Mouse (Mus musculus) stomach, embryonic 16.5 days (tissue): ENCODE results near the gene Cog3. TPM values are rescaled to one million over a fixed set of nuclear protein-coding genes. Genes with fewer than 3 reads are reported as not detected.

Source experiments
- ATAC-seq: fragments of 200-750 bp; cut with Nextera tagmentation; 2 replicates; pipeline ENCODE4 v1.8.0; 2017; ENCODE audit warnings: moderate number of reproducible peaks, moderate TSS enrichment; ENCODE audit not compliant: insufficient read depth, low FRiP score
- H3K27ac ChIP-seq: fragments of 300-500 bp; sonication (generic); 2 replicates; pipeline ENCODE4 v1.5.1; 2014; ENCODE audit warnings: low read length
- H3K27me3 ChIP-seq: fragments of 300-500 bp; sonication (generic); 2 replicates; pipeline ENCODE4 v1.6.1; 2014; ENCODE audit warnings: low read length, control low read depth, mixed read lengths; ENCODE audit not compliant: control insufficient read depth, insufficient read depth
- H3K36me3 ChIP-seq: fragments of 300-500 bp; sonication (generic); 2 replicates; pipeline ENCODE4 v1.6.1; 2014; ENCODE audit warnings: low read length; ENCODE audit not compliant: control insufficient read depth, insufficient read depth
- H3K4me1 ChIP-seq: fragments of 300-500 bp; sonication (generic); 2 replicates; pipeline ENCODE4 v1.6.1; 2014; ENCODE audit warnings: low read length, control low read depth, mixed read lengths; ENCODE audit not compliant: control insufficient read depth, insufficient read depth
- H3K4me2 ChIP-seq: fragments of 300-500 bp; sonication (generic); 2 replicates; pipeline ENCODE4 v1.6.1; 2014; ENCODE audit warnings: low read depth, low read length, mixed read lengths
- H3K4me3 ChIP-seq: fragments of 300-500 bp; sonication (generic); replicated peaks from 2 replicates; pipeline ENCODE4 v1.5.1; 2014; ENCODE audit warnings: mild to moderate bottlenecking, low read length
- H3K9ac ChIP-seq: fragments of 300-500 bp; sonication (generic); 2 replicates; pipeline ENCODE4 v1.6.1; 2014; ENCODE audit warnings: low read length
- H3K9me3 ChIP-seq: fragments of 300-500 bp; sonication (generic); replicated peaks from 2 replicates; pipeline ENCODE4 v1.6.1; 2016; ENCODE audit warnings: low read length, control low read depth; ENCODE audit not compliant: control insufficient read depth
- WGBS: fragments of 180-500 bp; shearing (Covaris S2); extraction: QIAGEN DNeasy Blood & Tissue Kit; methylation state at CpG from one replicate; pipeline ENCODE4 v1.1.7; 2014; 5-methylcytosine and 5-hydroxymethylcytosine counted together
- polyA plus RNA-seq: library from polyadenylated mRNA; unstranded; fragments of >200 nt; fragmentation: Nextera tagmentation; extraction: Ambion mirVana; gene quantifications from 2 replicates; pipeline ENCODE4 v1.2.1, GENCODE M21; 2015

Cog3 gene
- polyA plus RNA-seq, 1 experiment from 2014 or later = 21.7 TPM

DNA sequence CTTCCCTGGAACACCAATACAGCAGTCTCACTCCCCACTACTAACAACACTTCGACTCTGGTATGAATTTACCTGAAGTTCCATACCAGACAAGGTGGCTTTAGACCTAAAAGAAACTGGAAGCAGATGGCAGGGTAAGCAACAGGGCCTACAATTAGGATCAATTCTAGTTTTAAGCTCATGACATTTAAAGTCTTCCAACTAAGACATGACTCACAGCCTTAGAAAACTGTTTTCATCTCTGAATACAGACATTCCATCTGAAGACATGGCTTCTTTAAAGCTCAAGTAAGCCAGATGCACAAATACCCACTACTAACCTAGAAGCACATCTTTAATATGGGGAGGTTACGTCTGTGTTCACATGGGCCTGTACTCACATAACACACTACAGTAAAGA is 6.4 kb downstream of the Cog3 start:
- peaks cover 13% of the 10 kb centered on the region for H3K4me1 ChIP-seq
- H3K9ac ChIP-seq = no peak overlapping the region
- H3K27me3 ChIP-seq = no peaks in the 10 kb centered on the region
- H3K9me3 ChIP-seq = no peaks in the 10 kb centered on the region
- H3K36me3 ChIP-seq = peaks cover 3% of the 10 kb centered on the region; the same call in 1 of the 2 replicates
- WGBS = 94% methylated on average over 2 of the region's 2 CpGs
- no peak overlapping the region for H3K4me3 ChIP-seq
- no peak for ATAC-seq
- H3K27ac ChIP-seq = no peak overlapping the region
- no peak overlapping the region for H3K4me2 ChIP-seq

DNA sequence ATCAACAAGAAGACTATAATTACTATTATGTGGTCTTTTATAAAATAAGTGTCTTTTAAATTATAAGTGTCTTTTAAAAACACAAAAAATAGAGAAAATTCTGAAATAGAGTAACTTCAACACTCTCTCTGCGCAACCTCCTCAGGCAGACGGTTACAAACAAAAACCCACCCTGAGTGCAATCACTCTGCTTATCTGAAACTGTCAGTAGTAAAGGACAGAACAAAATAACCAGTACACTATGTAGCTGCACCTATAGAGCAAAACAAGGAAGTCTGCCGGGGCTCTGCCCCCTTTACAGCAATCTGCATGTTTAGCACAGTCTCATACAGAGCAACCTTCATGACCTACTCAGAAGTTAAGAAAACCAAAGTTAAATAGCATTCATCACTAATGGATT is 12.4 kb downstream of the Cog3 start:
- Histone ChIP-seq H3K4me1 (no peaks in the 10 kb centered on the region), H3K9me3 (no peaks in the 10 kb centered on the region), H3K27me3 (no peaks in the 10 kb centered on the region), H3K9ac (no peak overlapping the region), H3K4me2 (no peak overlapping the region), H3K4me3 (no peak overlapping the region), H3K36me3 (peaks cover 9% of the 10 kb centered on the region; the same call in 1 of the 2 replicates), H3K27ac (no peak overlapping the region)
- 76% methylated on average over 3 of the region's 3 CpGs for WGBS
- no peak for ATAC-seq

DNA sequence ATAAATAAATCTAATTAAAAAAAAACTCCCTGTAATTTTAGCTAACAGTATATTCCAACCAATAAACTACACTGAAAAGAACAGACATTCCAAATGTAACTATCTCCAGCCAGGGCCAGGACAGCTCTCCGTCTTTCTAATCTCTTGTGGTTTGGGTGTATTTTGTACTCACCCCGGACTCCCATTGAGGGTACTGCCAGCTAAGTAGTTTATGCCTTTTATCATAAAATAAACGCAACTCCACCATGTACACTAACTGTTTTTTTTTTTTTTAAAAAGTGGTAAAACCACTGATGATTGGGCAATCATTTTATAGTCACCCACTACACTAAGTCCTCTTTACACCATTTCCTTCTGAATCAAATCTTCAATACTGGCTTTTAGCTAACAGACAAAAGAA is 18.7 kb downstream of the Cog3 start:
- Histone ChIP-seq H3K27ac (no peak overlapping the region), H3K4me1 (no peaks in the 10 kb centered on the region), H3K9ac (no peak overlapping the region), H3K36me3 (peaks cover 21% of the 10 kb centered on the region), H3K4me3 (no peak overlapping the region), H3K27me3 (no peaks in the 10 kb centered on the region), H3K4me2 (no peak overlapping the region), H3K9me3 (no peaks in the 10 kb centered on the region)
- ATAC-seq = no peak
- WGBS = 80% methylated on average over 3 of the region's 3 CpGs

DNA sequence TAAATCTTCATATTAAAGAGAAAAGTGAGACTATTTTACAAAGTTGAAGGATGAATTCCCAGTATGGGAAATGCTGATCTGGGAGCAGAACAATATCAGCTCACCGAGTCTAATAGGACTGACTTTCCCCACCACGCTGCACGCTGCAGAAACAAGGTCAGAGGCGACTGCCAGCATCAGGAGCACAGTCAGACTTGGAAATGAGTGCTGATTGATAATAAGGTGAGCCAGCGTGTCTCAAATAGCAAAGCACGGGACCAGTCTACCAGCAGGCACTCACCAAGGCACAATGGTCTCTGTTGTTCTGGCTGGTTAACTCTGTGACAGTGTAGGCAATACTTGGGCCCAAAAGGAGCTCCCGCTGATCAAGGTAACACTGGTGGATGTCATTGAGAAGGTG is 21.7 kb downstream of the Cog3 start:
- no peak overlapping the region for H3K4me2 ChIP-seq
- H3K9me3 ChIP-seq = no peaks in the 10 kb centered on the region
- ATAC-seq = no peak
- 89% methylated on average over 7 of the region's 7 CpGs for WGBS
- H3K4me3 ChIP-seq = no peak overlapping the region
- H3K36me3 ChIP-seq = peaks cover 22% of the 10 kb centered on the region
- no peaks in the 10 kb centered on the region for H3K27me3 ChIP-seq
- no peak overlapping the region for H3K27ac ChIP-seq
- no peaks in the 10 kb centered on the region for H3K4me1 ChIP-seq
- H3K9ac ChIP-seq = no peak overlapping the region

DNA sequence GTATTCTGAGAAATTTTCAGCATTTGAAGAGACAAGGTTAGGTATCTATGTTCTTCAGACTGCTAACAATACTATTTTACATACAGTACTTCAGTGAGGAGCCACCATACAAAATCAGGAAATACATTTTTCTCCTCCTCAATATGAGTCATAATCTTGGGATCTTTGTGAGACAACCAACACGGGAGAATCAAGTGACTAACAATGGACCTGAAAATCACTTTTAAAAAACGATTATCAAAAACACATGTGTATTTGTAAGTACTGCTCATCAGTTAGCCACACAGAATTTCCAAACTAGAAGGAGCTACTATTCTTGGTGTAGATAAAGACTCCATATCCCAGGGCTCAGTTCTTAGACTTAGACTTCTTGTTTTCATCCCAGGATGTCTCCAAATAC is 23.0 kb downstream of the Cog3 start:
- Histone ChIP-seq H3K4me3 (no peak overlapping the region), H3K36me3 (peaks cover 22% of the 10 kb centered on the region), H3K9ac (no peak overlapping the region), H3K27ac (no peak overlapping the region), H3K27me3 (no peaks in the 10 kb centered on the region), H3K4me1 (no peaks in the 10 kb centered on the region), H3K9me3 (no peaks in the 10 kb centered on the region), H3K4me2 (no peak overlapping the region)
- no peak for ATAC-seq
- 75% methylated on average over 2 of the region's 2 CpGs for WGBS

DNA sequence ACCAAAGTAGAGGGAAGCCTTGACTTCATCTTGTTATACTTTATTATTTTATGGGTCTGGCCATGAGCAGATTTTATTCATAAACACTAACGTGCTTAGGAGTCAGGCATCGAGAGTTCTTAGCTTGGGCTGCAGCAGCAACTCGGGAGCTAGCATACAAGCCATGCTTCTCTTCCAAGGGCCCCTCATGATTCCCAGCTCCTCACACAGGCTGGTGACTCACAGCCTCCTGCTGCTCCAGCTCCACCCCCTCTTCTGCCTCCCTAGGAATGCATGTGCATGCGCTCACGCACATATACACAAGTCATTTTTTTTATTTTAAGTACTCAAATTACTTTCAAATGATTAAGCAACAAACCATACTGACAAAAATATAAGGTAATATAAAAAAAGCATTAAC is 26.2 kb downstream of the Cog3 start:
- no peak overlapping the region for H3K27ac ChIP-seq
- no peaks in the 10 kb centered on the region for H3K9me3 ChIP-seq

DNA sequence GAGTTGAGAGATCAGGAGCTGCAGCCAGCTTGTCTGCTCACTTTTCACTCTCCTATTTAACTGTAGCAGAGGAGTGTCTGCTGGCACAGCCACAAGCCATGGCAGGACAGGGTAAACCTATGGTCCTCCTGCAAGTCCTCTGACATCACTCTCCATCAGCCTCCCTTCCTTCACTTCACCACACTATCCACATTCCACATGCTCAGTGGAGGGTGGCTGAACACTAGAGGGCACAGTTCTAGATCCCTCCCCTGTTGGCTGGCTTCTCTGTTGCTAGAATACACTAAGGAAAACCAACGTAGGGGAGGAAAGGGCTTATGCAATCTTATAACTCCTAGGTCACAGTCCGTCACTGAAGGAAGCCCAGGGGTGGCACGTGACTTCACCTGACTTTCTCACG is 27.3 kb downstream of the Cog3 start:
- H3K4me1 ChIP-seq = no peaks in the 10 kb centered on the region
- H3K36me3 ChIP-seq = peaks cover 17% of the 10 kb centered on the region
- no peak for ATAC-seq
- no peaks in the 10 kb centered on the region for H3K9me3 ChIP-seq
- no peak overlapping the region for H3K4me3 ChIP-seq
- H3K27me3 ChIP-seq = no peaks in the 10 kb centered on the region
- no peak overlapping the region for H3K27ac ChIP-seq
- WGBS = 74% methylated on average over 4 of the region's 4 CpGs
- no peak overlapping the region for H3K9ac ChIP-seq
- no peak overlapping the region for H3K4me2 ChIP-seq

More for the DNA sequence above, 26.2 kb downstream of the Cog3 start:
- 83% methylated on average over 5 of the region's 5 CpGs for WGBS
- Histone ChIP-seq H3K27me3 (no peaks in the 10 kb centered on the region), H3K9ac (no peak overlapping the region), H3K4me2 (no peak overlapping the region), H3K4me1 (no peaks in the 10 kb centered on the region), H3K4me3 (no peak overlapping the region), H3K36me3 (peaks cover 23% of the 10 kb centered on the region)
- ATAC-seq = no peak

DNA sequence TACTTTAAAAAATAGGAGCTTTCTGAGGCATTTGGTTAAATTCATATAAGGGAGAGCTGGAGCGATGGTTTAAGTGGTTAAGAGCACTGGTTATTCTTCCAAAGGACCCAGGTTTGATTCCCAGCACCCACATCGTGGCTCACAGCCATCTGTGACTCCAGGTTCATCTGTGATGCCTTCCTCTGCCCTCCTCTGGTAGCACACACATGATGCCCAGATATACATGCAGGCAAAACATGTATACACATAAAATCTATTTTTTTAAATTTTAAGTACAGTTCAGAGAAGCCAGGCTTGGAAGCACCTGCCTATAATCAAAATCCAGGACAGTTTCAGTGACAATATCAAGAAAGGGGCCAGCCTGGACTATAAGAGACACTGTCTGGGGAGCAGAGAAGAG is 31.5 kb downstream of the Cog3 start:
- H3K27ac ChIP-seq = no peak overlapping the region
- no peak for ATAC-seq
- peaks cover 20% of the 10 kb centered on the region for H3K36me3 ChIP-seq
- H3K27me3 ChIP-seq = no peaks in the 10 kb centered on the region
- H3K4me1 ChIP-seq = no peaks in the 10 kb centered on the region
- H3K9ac ChIP-seq = no peak overlapping the region
- 92% methylated on average over 2 of the region's 2 CpGs for WGBS
- no peaks in the 10 kb centered on the region for H3K9me3 ChIP-seq
- H3K4me3 ChIP-seq = no peak overlapping the region
- no peak overlapping the region for H3K4me2 ChIP-seq

DNA sequence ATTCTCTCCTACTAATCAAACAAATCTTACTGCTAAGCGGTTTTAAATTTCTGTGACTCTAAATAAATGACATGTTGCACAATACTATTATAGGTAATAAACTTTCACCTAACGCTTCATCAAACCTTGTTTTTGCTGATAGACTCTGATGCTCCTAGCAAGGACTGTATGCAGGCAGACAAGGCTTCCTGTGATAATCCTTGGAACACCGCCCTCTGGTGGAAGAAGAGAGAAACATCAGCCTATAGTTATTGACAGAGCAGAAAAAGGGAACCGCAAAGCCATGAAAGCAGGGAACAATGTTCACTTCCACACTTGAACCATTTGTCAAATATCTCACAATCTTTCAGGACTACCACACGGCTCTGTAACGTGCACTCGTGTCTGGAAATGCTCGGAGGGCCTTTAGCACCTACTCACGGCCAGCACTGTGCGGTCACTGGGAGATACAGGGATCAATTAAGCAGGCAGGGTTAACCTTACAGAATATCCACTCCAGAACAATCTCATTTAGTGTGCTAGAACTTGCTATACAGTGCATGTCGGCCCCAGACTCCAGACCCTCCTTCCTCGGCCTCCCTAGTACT is 32.2 kb downstream of the Cog3 start:
- H3K9ac ChIP-seq = no peak overlapping the region
- H3K4me1 ChIP-seq = no peaks in the 10 kb centered on the region
- H3K4me2 ChIP-seq = no peak overlapping the region
- ATAC-seq = no peak
- WGBS = 56% methylated on average over 12 of the region's 12 CpGs
- H3K27ac ChIP-seq = no peak overlapping the region
- no peaks in the 10 kb centered on the region for H3K9me3 ChIP-seq
- no peaks in the 10 kb centered on the region for H3K27me3 ChIP-seq
- peaks cover 17% of the 10 kb centered on the region for H3K36me3 ChIP-seq
- H3K4me3 ChIP-seq = no peak overlapping the region

DNA sequence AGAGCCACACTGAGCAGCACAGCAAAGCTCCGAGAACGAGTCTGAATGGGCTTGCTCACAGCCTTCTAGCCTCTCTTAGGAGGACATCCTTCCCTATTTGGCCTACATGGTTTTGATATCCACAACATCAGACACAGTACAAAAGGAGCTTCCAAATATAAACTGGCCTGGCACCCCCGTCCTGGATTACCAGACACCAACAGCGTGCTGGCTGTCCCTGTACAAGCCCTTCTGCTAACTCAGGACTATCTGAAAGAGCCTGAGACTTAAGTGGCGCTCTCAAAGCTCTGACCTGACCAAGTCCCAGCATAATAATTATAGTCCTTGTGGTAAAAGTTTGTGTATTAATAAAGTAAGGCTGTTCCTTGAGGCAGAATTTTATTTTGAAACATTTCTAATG is 34.2 kb downstream of the Cog3 start:
- H3K27ac ChIP-seq = no peak overlapping the region
- no peaks in the 10 kb centered on the region for H3K27me3 ChIP-seq
- H3K4me2 ChIP-seq = no peak overlapping the region
- H3K9me3 ChIP-seq = no peaks in the 10 kb centered on the region
- H3K36me3 ChIP-seq = peaks cover 24% of the 10 kb centered on the region
- no peak overlapping the region for H3K4me3 ChIP-seq
- 88% methylated on average over 5 of the region's 5 CpGs for whole genome bisulfite sequencing
- ATAC-seq = no peak
- no peak overlapping the region for H3K9ac ChIP-seq
- H3K4me1 ChIP-seq = no peaks in the 10 kb centered on the region
